In the genomic region with DNA sequence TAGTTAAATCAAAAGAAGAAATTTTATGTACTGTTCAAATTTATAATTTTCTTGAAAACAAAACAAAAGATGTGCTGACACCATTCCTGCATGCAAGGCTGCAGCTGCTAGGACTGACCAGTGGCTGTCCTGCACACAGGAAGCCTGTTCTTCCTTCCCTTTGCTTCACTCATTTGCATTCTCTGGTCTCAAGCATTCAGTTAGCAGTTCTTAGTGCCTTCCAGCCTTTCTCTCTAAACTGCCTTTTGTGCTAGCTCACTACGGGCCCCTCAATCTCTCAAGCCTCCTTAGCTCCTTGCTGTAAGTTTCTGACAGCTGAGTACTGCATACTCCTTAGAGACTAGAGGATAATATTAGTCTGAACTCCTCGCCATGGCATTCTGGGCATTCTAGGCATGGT, we compare ENCODE assay signal across 17 mouse cellular contexts.
DNase-seq lines count a peak whose midpoint lies in the region; ATAC-seq and TF ChIP-seq lines count a peak whose summit lies in the region.
"Had no signal": no experiment of that assay in that cellular context is flagged by ENCODE, and none has a peak within 500 bp of the region (broad histone marks: within the 10 kb centered on the region; RNA-seq: fewer than 3 reads in every experiment).

No protein-coding gene starts in this region.

- no peak for DNase-seq in forebrain, embryonic 10.5 days (ENCODE audit: extremely low spot score, low spot score)
- DNase-seq in forebrain, embryonic 14.5 days (ENCODE audit: low spot score): no peak
- DNase-seq in kidney, adult 2 months: no peak
- DNase-seq in kidney, adult 9 months: no peak
- DNase-seq in stomach, postnatal 0 days (ENCODE audit: low spot score): no peak
- DNase-seq in liver, postnatal 0 days: no peak
- DNase-seq: cerebellum, adult 18-20 months; gastrocnemius, postnatal 14 days; lung, adult 18-20 months; lung, postnatal 4 days; spleen, adult 18-20 months; thymus, adult 2 months had no signal

- TF ChIP-seq EP300 in stomach, postnatal 0 days (optimal IDR thresholded peaks at IDR 0.05): no peak
- no peak for TF ChIP-seq EP300 in liver, postnatal 0 days (IDR thresholded peaks at IDR 0.05; ENCODE audit: low read depth)

- no peak overlapping the region for H3K9ac ChIP-seq in forebrain, embryonic 14.5 days (ENCODE audit: low read length)
- no peak overlapping the region for H3K9ac ChIP-seq in stomach, embryonic 14.5 days (replicated peaks; ENCODE audit: low read depth, low read length)
- H3K9ac ChIP-seq in stomach, postnatal 0 days (ENCODE audit: low read length): no peak overlapping the region
- no peak overlapping the region for H3K9ac ChIP-seq in stomach, embryonic 16.5 days (ENCODE audit: low read length)
- H3K9ac ChIP-seq in liver, postnatal 0 days (replicated peaks): no peak overlapping the region
- H3K9ac ChIP-seq: limb, embryonic 15.5 days had no signal

- peak overlapping the region; percentile 13; the same call in 1 of the 2 replicates for H3K27ac ChIP-seq in forebrain, embryonic 10.5 days
- no peak overlapping the region for H3K27ac ChIP-seq in forebrain, embryonic 14.5 days (ENCODE audit: low read depth, low read length)
- peak overlapping the region; percentile 50; the same call in 1 of the 2 replicates for H3K27ac ChIP-seq in kidney, adult 2 months (ENCODE audit: insufficient read depth, low read depth, low read length)
- H3K27ac ChIP-seq in stomach, embryonic 14.5 days (ENCODE audit: low read length): peak overlapping the region; percentile 41; the same call in 1 of the 2 replicates
- H3K27ac ChIP-seq in stomach, postnatal 0 days (replicated peaks): no peak overlapping the region
- peak overlapping the region; percentile 30; the same call in 1 of the 2 replicates for H3K27ac ChIP-seq in stomach, embryonic 16.5 days (ENCODE audit: low read length)
- H3K27ac ChIP-seq in liver, postnatal 0 days (ENCODE audit: low read depth): no peak overlapping the region
- H3K27ac ChIP-seq: kidney, postnatal 0 days; limb, embryonic 15.5 days had no signal

- H3K36me3 ChIP-seq in forebrain, embryonic 10.5 days (replicated peaks): no peaks in the 10 kb centered on the region; the same call in 1 of the 2 replicates
- no peaks in the 10 kb centered on the region for H3K36me3 ChIP-seq in forebrain, embryonic 14.5 days (ENCODE audit: control insufficient read depth, insufficient read depth, low read length)
- H3K36me3 ChIP-seq in kidney, adult 2 months (ENCODE audit: control insufficient read depth, insufficient read depth, low read length): no peaks in the 10 kb centered on the region
- H3K36me3 ChIP-seq in stomach, embryonic 14.5 days (ENCODE audit: control insufficient read depth, insufficient read depth, low read length): no peaks in the 10 kb centered on the region
- no peaks in the 10 kb centered on the region for H3K36me3 ChIP-seq in stomach, postnatal 0 days (ENCODE audit: control insufficient read depth, insufficient read depth, low read length)
- H3K36me3 ChIP-seq in stomach, embryonic 16.5 days (ENCODE audit: control insufficient read depth, insufficient read depth, low read length): no peaks in the 10 kb centered on the region
- no peaks in the 10 kb centered on the region for H3K36me3 ChIP-seq in liver, postnatal 0 days (replicated peaks; ENCODE audit: insufficient read depth, low read length)

- 61% methylated on average over 2 of the region's 2 CpGs for WGBS in forebrain, embryonic 10.5 days
- 42% methylated on average over 2 of the region's 2 CpGs for WGBS in forebrain, embryonic 14.5 days
- 57% methylated on average over 2 of the region's 2 CpGs for WGBS in kidney, adult 2 months
- 50% methylated on average over 2 of the region's 2 CpGs for WGBS in stomach, embryonic 14.5 days
- 57% methylated on average over 2 of the region's 2 CpGs for WGBS in stomach, postnatal 0 days
- 56% methylated on average over 2 of the region's 2 CpGs for WGBS in stomach, embryonic 16.5 days
- 43% methylated on average over 2 of the region's 2 CpGs for WGBS in liver, postnatal 0 days (ENCODE audit: insufficient replicate concordance)

- H3K4me1 ChIP-seq in forebrain, embryonic 10.5 days: peaks cover 12% of the 10 kb centered on the region
- H3K4me1 ChIP-seq in forebrain, embryonic 14.5 days (ENCODE audit: control insufficient read depth, insufficient read depth, low read length): no peaks in the 10 kb centered on the region
- H3K4me1 ChIP-seq in kidney, adult 2 months (ENCODE audit: control insufficient read depth, insufficient read depth, low read length): no peaks in the 10 kb centered on the region
- H3K4me1 ChIP-seq in stomach, embryonic 14.5 days (ENCODE audit: control insufficient read depth, insufficient read depth, low read length): no peaks in the 10 kb centered on the region
- no peaks in the 10 kb centered on the region for H3K4me1 ChIP-seq in stomach, postnatal 0 days (replicated peaks; ENCODE audit: control insufficient read depth, insufficient read depth)
- no peaks in the 10 kb centered on the region for H3K4me1 ChIP-seq in stomach, embryonic 16.5 days (ENCODE audit: control insufficient read depth, insufficient read depth, low read length)
- H3K4me1 ChIP-seq in liver, postnatal 0 days (ENCODE audit: insufficient read depth): 0 out of 2 replicates have a peak, but pooled peaks cover 2% of the 10 kb centered on the region
- H3K4me1 ChIP-seq: limb, embryonic 15.5 days had no signal

- ATAC-seq in forebrain, embryonic 14.5 days: no peak
- ATAC-seq in stomach, embryonic 14.5 days (ENCODE audit: insufficient number of reproducible peaks, insufficient read depth, low FRiP score, low read depth): no peak
- ATAC-seq in stomach, postnatal 0 days (ENCODE audit: low FRiP score, low TSS enrichment): no peak
- no peak for ATAC-seq in stomach, embryonic 16.5 days (ENCODE audit: insufficient read depth, low FRiP score)
- no peak for ATAC-seq in liver, postnatal 0 days

- no peaks in the 10 kb centered on the region for H3K9me3 ChIP-seq in forebrain, embryonic 10.5 days
- no peaks in the 10 kb centered on the region for H3K9me3 ChIP-seq in forebrain, embryonic 14.5 days (replicated peaks; ENCODE audit: control insufficient read depth, low read length)
- H3K9me3 ChIP-seq in stomach, embryonic 14.5 days (ENCODE audit: control insufficient read depth, low read depth, low read length): no peaks in the 10 kb centered on the region
- H3K9me3 ChIP-seq in stomach, postnatal 0 days (ENCODE audit: control insufficient read depth, low read length): no peaks in the 10 kb centered on the region
- H3K9me3 ChIP-seq in stomach, embryonic 16.5 days (replicated peaks; ENCODE audit: control insufficient read depth, low read length): no peaks in the 10 kb centered on the region
- H3K9me3 ChIP-seq in liver, postnatal 0 days (ENCODE audit: low read length): no peaks in the 10 kb centered on the region
- H3K9me3 ChIP-seq: limb, embryonic 15.5 days had no signal

- no peak for TF ChIP-seq CTCF in kidney, adult 2 months (conservative IDR thresholded peaks at IDR 0.05; ENCODE audit: insufficient read depth, insufficient read length, low read depth, low read length)
- no peak for TF ChIP-seq CTCF in stomach, postnatal 0 days (IDR thresholded peaks at IDR 0.05; ENCODE audit: low read depth)
- no peak for TF ChIP-seq CTCF in liver, postnatal 0 days (IDR thresholded peaks at IDR 0.05; ENCODE audit: low read depth)

- no peak for TF ChIP-seq POLR2A in kidney, adult 2 months (IDR thresholded peaks at IDR 0.05; ENCODE audit: low read depth, low read length)

- no peak overlapping the region for H3K4me3 ChIP-seq in forebrain, embryonic 10.5 days
- no peak overlapping the region for H3K4me3 ChIP-seq in forebrain, embryonic 14.5 days (ENCODE audit: low read depth, low read length)
- H3K4me3 ChIP-seq in kidney, adult 2 months (ENCODE audit: insufficient read depth, low read depth, low read length): no peak overlapping the region
- no peak overlapping the region for H3K4me3 ChIP-seq in stomach, embryonic 14.5 days (ENCODE audit: low read depth, low read length)
- H3K4me3 ChIP-seq in stomach, postnatal 0 days (ENCODE audit: low read depth, low read length): no peak overlapping the region
- no peak overlapping the region for H3K4me3 ChIP-seq in stomach, embryonic 16.5 days (replicated peaks; ENCODE audit: low read length)
- H3K4me3 ChIP-seq in liver, postnatal 0 days (ENCODE audit: low read depth, low read length): no peak overlapping the region
- H3K4me3 ChIP-seq: limb, embryonic 15.5 days; myocyte had no signal

- H3K27me3 ChIP-seq in forebrain, embryonic 10.5 days (ENCODE audit: poor library complexity, severe bottlenecking): no peaks in the 10 kb centered on the region
- H3K27me3 ChIP-seq in forebrain, embryonic 14.5 days (replicated peaks; ENCODE audit: control insufficient read depth, insufficient read depth, low read length): no peaks in the 10 kb centered on the region
- H3K27me3 ChIP-seq in kidney, adult 2 months (replicated peaks; ENCODE audit: control insufficient read depth, insufficient read depth, low read length): no peaks in the 10 kb centered on the region
- no peaks in the 10 kb centered on the region for H3K27me3 ChIP-seq in stomach, embryonic 14.5 days (ENCODE audit: control insufficient read depth, insufficient read depth, low read length)
- no peaks in the 10 kb centered on the region for H3K27me3 ChIP-seq in stomach, postnatal 0 days (ENCODE audit: control insufficient read depth, insufficient read depth, low read length)
- H3K27me3 ChIP-seq in stomach, embryonic 16.5 days (ENCODE audit: control insufficient read depth, insufficient read depth, low read length): no peaks in the 10 kb centered on the region
- no peaks in the 10 kb centered on the region for H3K27me3 ChIP-seq in liver, postnatal 0 days (ENCODE audit: insufficient read depth, low read length)
- H3K27me3 ChIP-seq: limb, embryonic 15.5 days had no signal

- H3K4me2 ChIP-seq in forebrain, embryonic 14.5 days (ENCODE audit: low read length): no peak overlapping the region
- no peak overlapping the region for H3K4me2 ChIP-seq in stomach, embryonic 14.5 days (replicated peaks; ENCODE audit: low read depth, low read length)
- no peak overlapping the region for H3K4me2 ChIP-seq in stomach, postnatal 0 days (replicated peaks; ENCODE audit: low read depth)
- H3K4me2 ChIP-seq in stomach, embryonic 16.5 days (ENCODE audit: low read depth, low read length): no peak overlapping the region
- H3K4me2 ChIP-seq in liver, postnatal 0 days (ENCODE audit: low read depth, low read length): no peak overlapping the region
- H3K4me2 ChIP-seq: limb, embryonic 15.5 days had no signal

Comparison
In these comparisons a context has a peak if more than half of its experiments do, and no peak if none do; other contexts are left out.
1. H3K27ac ChIP-seq: peak in forebrain, embryonic 10.5 days (single experiment), kidney, adult 2 months (single experiment), stomach, embryonic 14.5 days (single experiment) and stomach, embryonic 16.5 days (single experiment); none in forebrain, embryonic 14.5 days (single experiment), stomach, postnatal 0 days (single experiment) and liver, postnatal 0 days (single experiment).